Mouse (Mus musculus) gonadal fat pad, adult 2 months (tissue): ENCODE data around the gene Mbnl3. TPM values are rescaled to one million over a fixed set of nuclear protein-coding genes. Genes with fewer than 3 reads are reported as not detected.
A peak's percentile ranks its signal among the peaks of the same experiment; 100 is the strongest.

Experiments used
- DNase-seq: peaks from one replicate; pipeline ENCODE4 v3.0.0-alpha.2; 2012; ENCODE audit warnings: low read depth
- polyA plus RNA-seq: library from polyadenylated mRNA; depleted of rRNA; stranded (reverse); fragments of >200 nt; gene quantifications from 2 replicates; pipeline ENCODE4 v1.2.3, GENCODE M21; 2012; rRNA removed

The Mbnl3 gene
- 102 and 113 TPM in 2 replicates for polyA plus RNA-seq

DNA sequence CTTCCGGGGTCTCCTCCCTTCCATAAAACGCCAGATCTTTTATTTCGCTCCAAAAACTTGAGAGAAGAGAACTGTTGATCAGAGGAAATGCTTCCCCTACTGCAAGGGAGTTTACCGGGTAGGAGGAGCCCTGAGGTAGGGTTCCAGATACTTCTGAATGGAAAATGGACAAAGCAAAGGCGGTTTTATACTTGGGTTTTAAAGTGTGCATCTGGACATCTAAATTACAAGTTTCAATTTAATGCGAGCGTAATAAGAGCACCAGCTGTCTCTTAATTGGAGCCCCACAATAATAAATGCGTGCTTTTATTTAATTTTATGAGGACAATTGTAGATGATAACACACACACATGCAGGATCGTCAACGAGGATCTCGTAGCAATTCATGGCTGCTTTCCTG, at the start of gene Mbnl3:
Gene Mbnl3, minus strand, starts transcription at position 101 of the 400 bp plus-strand sequence.
- no peak for DNase-seq

DNA sequence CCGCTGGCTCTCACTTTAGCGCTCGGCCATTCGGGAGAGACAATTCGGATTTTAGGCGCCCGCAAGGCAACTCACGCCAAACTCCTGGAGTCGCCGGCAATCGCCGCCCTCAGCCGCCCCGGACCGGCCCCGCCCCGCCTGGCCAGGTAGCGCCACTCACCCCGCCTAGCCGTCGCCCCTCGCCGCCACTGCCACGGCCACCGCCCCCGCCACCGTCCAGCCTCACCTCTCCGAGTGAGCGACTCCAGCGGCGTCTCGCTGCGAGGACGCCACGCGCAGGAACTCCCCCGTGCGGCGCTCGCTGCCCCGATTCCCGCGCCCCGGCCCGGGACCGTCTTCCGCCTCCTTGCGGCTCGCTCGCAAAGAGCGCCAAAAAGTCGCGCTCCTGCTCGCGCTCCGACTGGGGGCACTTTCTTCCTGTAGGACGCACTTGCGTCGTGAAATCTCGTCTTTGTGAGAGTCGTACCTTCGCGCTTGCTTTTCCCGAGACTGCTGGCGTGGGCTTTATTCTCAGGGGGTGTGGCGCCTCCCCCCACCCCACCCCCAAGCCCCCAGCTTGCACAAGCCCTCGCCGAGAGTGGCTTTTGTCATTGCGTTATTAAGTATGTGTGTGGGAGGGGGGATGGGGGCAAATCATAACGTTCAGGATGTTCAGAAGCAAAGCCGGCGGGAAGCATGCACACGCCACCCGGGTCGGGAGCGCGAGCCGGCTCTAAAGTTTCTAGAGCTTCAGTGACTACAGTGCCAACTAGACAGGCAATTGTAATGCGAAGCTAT, 596 bp downstream of the Mbnl3 start:
- no peak for DNase-seq

DNA sequence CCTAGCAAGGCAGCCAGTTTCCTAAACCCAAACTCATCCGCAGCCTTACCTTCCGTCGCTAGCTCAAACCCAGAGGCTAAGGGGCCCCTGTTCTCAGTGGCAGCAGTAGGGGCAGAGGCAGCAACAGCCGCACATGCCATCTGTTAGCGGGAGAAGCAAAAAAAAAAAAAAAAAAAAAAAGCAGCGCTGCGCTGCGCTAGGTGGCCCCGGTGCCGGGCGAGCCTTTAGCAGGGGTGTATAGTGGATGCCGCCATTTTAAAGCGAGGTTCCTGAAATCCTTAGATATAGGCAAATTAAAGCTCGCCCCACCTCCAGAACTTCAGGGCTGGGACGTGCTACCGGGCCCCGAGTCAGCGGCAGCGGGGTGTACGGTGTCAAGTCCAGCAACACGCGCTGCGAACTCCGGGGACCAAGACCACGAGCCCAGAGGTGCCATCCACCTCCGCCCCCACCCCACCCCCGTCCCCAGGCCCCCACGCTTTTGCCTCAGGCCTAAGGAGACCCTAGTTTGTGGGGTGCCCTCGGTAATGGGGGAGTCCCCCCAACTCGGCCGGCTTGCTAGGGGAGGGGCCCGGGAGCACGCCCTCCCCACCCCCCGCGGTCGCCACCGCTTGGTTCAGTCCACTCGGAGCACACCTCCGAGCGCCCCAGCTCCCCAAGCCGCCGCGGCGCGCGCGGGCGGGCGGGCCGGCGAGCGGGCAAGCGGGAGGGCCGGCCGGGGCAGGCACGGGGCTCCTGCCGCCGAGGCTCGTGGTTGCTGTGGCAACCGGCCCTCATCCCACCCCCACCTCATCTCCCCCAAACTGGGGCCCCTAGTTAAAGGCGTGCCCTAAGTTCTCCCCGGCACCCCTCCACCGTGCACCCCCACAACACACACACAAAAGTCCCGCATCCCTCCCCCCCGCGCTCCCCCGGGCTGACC, 1.4 kb downstream of the Mbnl3 start:
- no peak for DNase-seq

DNA sequence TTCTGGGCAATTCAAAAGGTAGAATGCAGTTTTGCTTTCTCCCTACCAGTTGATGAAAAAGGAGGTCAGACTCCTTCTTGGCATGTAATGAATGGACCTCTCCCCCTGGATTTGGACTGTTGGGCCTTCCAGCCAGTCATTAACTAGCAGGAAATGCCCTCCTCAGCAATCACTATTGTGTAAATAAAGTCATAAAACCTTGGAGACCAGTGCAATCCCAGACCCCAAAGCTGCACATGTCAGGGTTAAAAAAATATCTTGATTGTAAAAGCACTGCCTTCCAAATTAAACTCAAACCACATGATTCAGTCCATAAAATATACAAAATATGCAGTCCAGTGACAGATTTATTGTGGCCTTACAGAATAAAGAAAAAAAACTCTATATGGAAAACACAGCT, 9.3 kb downstream of the Mbnl3 start:
- DNase-seq, result no peak

DNA sequence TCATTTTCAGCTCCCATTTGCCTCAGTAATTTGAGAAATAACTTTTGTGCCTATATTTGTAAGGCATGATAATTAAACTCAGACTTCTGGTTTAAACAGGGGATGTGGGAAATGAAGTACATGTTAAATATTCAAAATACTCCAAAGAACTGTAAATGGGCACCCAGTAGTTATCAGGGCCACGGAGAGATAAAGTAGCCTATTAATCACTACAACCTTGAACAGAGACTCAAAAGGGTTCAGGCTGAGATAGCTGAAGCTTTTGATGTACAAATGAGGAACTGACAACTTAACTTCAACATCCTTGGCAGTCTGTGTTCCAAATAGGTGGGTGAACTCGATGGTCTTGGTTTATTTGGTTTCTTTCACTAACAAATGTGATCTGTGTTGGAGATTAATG, 34.4 kb downstream of the Mbnl3 start:
- DNase-seq, result no peak

DNA sequence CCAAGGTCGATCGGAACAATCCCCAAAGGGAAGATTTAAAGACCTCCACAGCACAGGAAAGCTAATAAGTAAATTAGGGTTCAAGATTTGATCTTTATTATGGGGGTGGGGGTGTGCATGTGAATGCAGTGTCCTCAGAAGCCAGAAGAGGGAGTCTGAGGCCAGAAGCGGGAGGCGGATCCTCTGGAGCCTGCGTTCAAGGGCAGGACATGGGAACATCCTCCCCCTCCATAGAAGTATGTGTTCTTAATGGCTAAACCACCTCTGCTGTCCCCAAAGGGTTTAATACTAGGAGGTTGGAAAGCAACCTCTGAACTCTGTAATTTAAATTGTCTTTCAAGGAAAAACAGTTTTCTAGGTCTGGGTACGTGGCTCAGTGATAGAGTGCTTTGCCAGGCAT, 34.9 kb downstream of the Mbnl3 start:
- DNase-seq, result no peak

DNA sequence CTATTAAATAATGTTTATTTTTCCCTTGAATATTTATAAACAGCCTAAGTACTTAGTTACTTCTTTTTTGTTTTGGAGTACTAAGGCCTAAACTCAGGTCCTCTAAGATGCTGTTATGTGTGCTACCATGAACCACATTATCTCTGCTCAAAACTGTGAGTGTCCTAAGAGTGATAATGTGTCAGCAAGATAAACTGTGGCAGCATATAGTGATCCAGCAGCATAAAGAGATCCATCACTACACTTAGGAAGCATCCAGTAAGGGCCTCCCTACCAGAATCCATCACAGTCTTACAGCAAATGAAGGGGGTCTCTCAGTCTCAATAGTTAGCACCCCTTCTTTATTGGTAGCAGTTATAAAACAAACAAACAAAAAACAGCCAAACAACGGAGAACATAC, 35.9 kb downstream of the Mbnl3 start:
- no peak for DNase-seq

DNA sequence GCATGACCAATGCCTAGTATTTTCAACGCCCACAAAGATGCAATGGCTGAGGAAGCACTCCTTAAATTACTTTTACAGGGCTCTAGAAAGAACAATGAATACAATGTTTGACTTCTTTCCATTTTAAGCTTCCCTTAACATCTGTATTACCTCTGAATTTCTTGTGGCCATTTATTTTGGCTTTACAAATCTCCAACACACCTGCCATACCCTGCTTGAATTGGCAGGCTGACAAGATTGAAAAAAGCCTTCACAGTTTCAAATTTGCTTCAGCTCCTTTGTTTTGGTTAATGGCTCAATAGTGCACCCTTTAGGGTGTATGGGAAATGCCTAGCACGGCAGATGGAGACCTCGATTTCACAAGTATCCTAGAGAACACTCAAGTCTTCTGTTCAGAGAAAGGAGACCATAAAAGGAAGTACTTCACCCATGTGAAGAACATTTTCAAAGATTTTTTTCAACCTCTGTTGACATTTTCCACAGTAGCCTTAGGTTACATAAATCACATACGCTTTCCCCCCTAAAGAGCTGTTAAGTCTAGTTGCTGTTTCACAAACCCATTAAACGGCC, 36.8 kb downstream of the Mbnl3 start:
- DNase-seq, result peak; percentile 59

DNA sequence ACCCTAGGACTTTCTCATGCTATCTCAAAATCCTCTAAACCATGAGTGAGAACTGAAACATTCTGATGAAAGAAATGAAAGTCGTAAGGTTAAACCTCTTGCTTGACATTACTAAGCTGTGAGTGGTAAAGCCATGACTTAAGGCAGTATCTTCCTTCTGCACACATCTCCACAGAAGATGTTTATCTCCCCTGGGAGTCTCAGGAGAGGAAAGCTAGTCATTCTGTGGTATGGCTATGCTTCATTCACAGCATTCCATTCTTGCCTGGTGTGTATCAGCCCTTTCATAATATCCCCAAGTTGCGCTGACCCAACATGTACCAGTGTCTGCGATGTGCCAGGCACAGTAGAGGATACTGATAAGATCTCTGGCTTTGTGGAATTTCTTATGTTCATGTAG, 38.4 kb downstream of the Mbnl3 start:
- DNase-seq, result no peak

DNA sequence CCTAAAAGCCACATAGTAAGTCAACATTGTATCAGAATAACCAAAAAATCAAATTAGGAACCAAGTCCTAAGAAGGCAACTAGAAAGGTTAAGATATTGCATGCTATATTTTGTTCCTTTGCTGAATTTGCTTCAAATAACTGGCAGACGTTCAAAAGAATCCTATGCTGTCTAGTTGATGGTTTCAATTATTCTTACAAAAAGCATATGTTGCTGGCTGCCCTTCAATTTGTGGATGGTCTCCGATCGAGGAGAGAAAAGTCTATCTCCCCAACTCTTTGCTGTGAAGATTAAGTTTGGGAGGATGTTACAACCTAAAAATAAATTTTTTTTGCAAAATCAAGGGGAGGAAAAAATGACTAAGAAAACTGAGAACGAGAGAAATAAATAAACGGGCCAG, 41.6 kb downstream of the Mbnl3 start:
- DNase-seq, result no peak

DNA sequence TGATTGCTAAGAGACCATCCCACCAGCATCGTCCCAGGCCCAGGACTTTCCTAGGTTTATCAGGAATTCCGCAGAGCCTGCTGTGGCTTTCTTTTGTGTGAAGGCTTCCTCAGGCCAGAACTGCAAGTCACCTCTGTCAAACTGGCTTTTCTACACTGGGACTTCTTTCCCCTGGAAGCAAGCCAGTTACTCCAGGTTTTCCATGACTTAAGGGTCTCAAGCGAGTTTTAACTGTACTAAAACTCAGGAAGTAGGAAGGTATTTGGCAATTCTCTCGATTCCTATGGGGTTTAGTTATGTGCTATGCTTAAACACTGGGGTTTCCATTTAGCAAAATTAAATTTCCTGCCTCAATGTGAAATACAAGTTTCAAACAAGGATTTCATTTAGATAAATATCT, 57.9 kb downstream of the Mbnl3 start:
- DNase-seq, result no peak

DNA sequence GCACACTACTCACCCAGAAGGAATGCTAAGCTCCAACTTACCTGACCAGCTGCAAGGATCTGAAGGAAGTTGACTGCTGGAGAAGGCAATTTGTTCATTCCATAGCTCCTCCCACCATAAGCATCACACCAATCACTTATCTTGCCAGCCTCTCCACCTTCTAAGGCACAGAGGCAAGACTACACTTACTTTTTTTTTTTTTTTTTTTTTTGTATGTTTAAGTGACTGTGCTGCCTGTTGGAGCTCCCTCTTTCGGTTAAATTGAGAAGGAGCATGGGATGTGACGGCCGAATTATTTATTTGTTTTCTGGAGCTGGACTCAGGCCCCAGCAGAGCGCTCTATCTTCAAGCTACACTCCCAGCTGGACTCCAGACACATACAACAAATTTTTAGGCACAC, 60.0 kb downstream of the Mbnl3 start:
- no peak for DNase-seq

DNA sequence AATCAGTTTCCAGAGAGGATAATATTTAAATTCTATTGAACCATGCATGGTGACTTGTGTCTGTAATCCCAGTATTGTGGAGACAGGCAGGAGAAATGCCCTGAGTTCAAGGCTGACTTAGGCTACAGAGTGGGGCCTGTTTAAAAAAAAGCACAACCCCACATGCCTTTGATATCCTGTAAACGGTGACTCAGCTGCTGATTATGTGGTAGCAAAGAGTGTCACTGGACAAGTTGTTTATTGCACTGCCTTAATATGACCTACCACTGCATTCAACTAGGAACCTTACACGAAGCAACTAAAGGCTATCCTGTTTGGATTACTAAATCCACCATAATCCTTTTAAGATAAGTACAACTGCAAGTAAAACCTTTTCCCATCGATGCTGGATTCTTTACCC, 66.3 kb downstream of the Mbnl3 start:
- DNase-seq, result no peak

DNA sequence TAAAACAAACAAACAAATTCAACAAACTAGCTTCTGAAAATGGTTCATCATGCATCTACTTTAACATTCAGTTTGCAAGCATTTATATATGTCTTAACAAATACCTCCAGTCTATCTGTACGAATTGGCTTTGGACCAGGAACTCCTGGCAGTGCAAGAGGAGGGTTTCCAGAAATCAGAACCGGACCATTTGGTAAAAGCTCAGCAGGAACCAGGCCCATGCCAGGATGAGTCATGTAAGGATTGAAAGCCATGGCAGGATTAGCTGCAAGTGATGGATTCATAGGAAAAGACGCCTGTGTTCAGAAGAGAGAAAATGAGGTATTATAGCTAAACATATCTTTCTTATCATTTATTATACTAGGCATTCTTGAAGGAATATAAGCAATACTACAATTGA, 75.0 kb downstream of the Mbnl3 start:
- no peak for DNase-seq

DNA sequence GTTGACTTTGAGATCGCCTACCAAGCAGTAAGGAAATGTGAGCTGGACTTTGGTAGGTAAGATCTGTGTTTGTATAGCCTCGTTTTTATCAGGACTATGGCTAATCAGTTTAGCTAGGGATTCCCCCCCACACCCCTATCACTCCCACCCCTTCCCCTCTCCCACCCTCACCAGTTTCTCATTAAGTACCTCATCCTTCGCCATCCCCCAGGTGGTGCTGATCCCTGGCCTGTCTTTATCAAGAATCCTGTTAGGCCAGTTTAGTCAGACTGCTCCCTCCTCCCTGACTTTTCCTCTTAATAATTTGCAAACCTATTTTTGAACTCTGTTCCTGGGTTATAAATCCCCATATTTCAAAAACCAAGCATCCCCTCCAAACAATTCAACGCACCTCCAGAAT, 103.6 kb downstream of the Mbnl3 start:
- no peak for DNase-seq

DNA sequence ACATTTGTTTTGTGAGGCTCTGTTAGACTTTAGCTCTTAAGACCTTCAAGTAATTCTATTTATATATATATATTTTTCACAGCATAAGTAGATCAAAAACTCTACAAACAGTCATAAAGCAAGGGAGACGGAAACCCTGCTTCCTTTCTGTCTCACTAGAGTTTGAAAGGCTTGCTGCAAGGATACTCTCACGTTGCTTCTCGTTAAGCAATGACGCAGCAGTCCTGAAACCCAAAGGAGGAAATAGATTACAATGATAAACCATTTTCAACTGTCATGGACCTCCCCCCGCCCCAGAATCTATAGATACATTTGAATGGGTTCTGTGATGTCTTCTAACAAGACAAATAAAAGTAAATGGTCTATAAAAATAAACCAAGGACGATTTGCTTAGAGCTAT, 121.4 kb downstream of the Mbnl3 start:
- no peak for DNase-seq

DNA sequence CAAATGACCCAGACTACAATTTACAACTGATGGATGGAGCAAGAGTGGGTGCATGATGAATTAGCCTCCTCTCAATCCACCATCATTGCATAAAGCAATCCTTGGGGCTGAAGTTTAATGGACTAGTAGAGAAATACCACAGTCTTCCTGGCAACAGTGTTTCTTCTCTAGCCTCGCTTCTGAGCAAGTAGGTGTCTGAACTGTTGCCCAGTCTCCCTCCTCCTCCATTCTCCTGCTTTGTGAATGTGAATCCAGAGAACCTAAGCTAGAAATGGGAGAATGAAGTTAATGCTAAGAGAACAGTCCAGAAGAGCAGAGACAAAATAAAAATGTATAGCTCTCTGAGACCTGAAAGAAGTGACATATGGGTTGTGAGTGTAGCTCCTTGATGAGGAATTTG, 122.1 kb downstream of the Mbnl3 start:
- DNase-seq, result no peak

DNA sequence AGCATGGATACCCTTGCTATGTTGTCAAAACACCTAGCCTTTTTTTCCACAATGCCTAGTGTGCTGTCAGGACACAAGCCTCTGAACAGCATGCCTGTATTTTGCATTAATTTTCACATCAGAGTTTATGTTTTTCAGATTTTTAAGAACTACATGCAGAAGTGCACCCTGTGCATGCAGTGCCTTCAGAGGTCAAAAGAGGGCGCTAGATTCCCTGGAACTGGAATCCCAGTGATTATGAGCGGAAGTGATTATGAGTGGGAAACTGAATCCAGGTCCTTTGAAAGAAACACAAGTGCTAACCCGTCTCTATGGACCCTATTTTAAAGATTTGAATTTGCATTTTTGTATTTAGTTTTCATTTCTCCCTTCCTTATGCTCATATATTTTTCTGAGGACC, 129.6 kb downstream of the Mbnl3 start:
- DNase-seq, result no peak
